Mouse (Mus musculus): ENCODE results near the gene Olfr872. TPM values are rescaled to one million over a fixed set of nuclear protein-coding genes. Genes with fewer than 3 reads are reported as not detected.

The Olfr872 gene
- total and polyA plus RNA-seq, 3 experiments: not detected

DNA sequence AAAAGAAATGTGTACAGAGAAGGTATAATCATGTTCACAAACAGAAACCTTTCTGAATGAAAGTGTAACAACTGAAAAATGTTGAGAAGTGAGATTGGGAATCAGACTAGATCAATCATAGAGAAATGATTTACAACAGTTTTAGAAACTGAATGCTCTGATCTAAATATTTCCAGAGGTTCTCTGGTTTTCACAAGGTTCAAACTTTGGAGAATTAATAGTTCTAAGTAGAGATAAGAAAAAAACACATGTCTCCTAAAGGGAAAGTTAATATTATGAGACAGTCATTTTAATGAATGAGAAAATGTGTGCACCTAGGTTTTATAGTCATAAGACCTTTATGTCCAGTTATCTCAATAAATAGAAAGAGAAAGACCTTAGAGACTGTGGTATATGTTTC lies 25.0 kb upstream of the Olfr872 start, which contains the start of gene Olfr871:
Gene Olfr871 (plus strand): TSS at position 301 of the 400 bp plus-strand sequence.
- Histone ChIP-seq H3K36me3 (ENCODE audit: control insufficient read depth in 1 of 2, insufficient read depth in 2 of 2, low read length in 2 of 2) (peaks cover 0 to 4% of the 10 kb centered on the region in 2 experiments; a peak in 2 of 4 replicates), H3K9ac (ENCODE audit: control insufficient read depth, low read depth, low read length, poor library complexity, severe bottlenecking) (no peak within 1 kb of the TSS), H3K4me3 (ENCODE audit: control insufficient read depth in 1 of 2, insufficient read depth in 1 of 2, low read depth in 2 of 2, low read length in 2 of 2) (no peak within 1 kb of the TSS)

DNA sequence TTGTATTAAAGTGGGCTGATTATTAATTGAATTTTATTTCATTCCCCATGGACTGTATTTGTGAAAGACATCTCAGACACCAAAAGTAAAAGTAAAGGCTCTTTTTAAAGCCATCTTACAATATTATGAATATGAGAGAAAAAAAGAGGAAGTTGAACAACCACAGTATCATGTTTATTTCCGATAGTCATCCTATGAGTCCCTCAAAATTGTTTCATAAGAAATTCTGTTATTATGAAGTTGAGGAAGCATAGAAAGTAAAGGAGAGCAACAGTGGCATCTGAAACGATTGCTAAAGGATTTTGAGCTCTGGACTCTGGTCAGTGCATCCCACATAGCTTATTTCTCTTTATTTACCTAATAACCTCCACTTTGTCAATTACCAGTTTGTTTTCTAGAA lies 459 bp downstream of the Olfr872 start:
- peaks cover 3 to 20% of the 10 kb centered on the region in 2 experiments for H3K4me1 ChIP-seq (ENCODE audit: control insufficient read depth in 1 of 2, insufficient read depth in 2 of 2, low read length in 2 of 2)
- DNase-seq (ENCODE audit: low read depth, low spot score): peak; percentile 90
- no peaks in the 10 kb centered on the region for H3K79me2 ChIP-seq (ENCODE audit: control insufficient read depth, insufficient read depth, low read length, poor library complexity)
- peak overlapping the region; percentile 93 for H3K27ac ChIP-seq (ENCODE audit: control insufficient read depth, low read depth, low read length)
- peaks cover 0 to 11% of the 10 kb centered on the region in 2 experiments; a peak in 2 of 4 replicates for H3K36me3 ChIP-seq (ENCODE audit: control insufficient read depth in 1 of 2, insufficient read depth in 2 of 2, low read length in 2 of 2)
- H3K4me3 ChIP-seq (ENCODE audit: control insufficient read depth in 1 of 2, insufficient read depth in 1 of 2, low read depth in 2 of 2, low read length in 2 of 2): peak overlapping the region; percentile 35 to 55; a peak in 3 of 4 replicates
- peak overlapping the region; percentile 71 for H3K9ac ChIP-seq (ENCODE audit: control insufficient read depth, low read depth, low read length, poor library complexity, severe bottlenecking)
- no peaks in the 10 kb centered on the region for H3K27me3 ChIP-seq (ENCODE audit: control insufficient read depth in 1 of 2, insufficient read depth in 2 of 2, low read length in 2 of 2)
- no peaks in the 10 kb centered on the region for H3K9me3 ChIP-seq (replicated peaks; ENCODE audit: insufficient read depth, low read length)
- TF ChIP-seq ZMIZ1 (IDR thresholded peaks at IDR 0.05; ENCODE audit: low read depth, low read length) (no peak), GABPA (IDR thresholded peaks at IDR 0.05; ENCODE audit: low read depth, low read length) (no peak), BHLHE40 (IDR thresholded peaks at IDR 0.05; ENCODE audit: borderline replicate concordance, low read depth, low read length) (peak; percentile 9; the same call in 1 of the 2 replicates), USF1 (IDR thresholded peaks at IDR 0.05; ENCODE audit: low read depth, low read length) (peak; percentile 23; the same call in 1 of the 2 replicates), MEF2A (IDR thresholded peaks at IDR 0.05; ENCODE audit: extremely low read depth, insufficient replicate concordance, low read depth, low read length, poor library complexity, severe bottlenecking) (no peak), SMC3 (IDR thresholded peaks at IDR 0.05; ENCODE audit: low read depth, low read length) (no peak; the same call in 1 of the 2 replicates), GATA1 (IDR thresholded peaks at IDR 0.05; ENCODE audit: low read depth, low read length) (no peak; the same call in 1 of the 2 replicates), CTCF (IDR thresholded peaks at IDR 0.05 in 2 of 3, conservative IDR thresholded peaks at IDR 0.05 in 1 of 3; ENCODE audit: control insufficient read depth in 1 of 3, insufficient read depth in 1 of 3, low read depth in 2 of 3, low read length in 3 of 3, poor library complexity in 1 of 3, severe bottlenecking in 1 of 3) (no peak), MXI1 (IDR thresholded peaks at IDR 0.05; ENCODE audit: low read depth, low read length) (peak; percentile 48; the same call in 1 of the 2 replicates), MAZ (IDR thresholded peaks at IDR 0.05; ENCODE audit: low read depth, low read length) (0 out of 2 replicates have a peak, but pooled peaks have one; percentile 23), POLR2A (IDR thresholded peaks at IDR 0.05; ENCODE audit: control insufficient read depth in 1 of 2, insufficient read depth in 1 of 2, low read depth in 1 of 2, low read length in 2 of 2, poor library complexity in 1 of 2) (no peak), ETS1 (IDR thresholded peaks at IDR 0.05; ENCODE audit: low read depth, low read length) (peak; percentile 77), USF2 (IDR thresholded peaks at IDR 0.05; ENCODE audit: borderline replicate concordance in 1 of 2, insufficient read depth in 1 of 2, low read depth in 1 of 2, low read length in 2 of 2) (no peak), NELFE (IDR thresholded peaks at IDR 0.05; ENCODE audit: low read depth, low read length) (no peak), HCFC1 (IDR thresholded peaks at IDR 0.05; ENCODE audit: low read depth, low read length) (peak; percentile 44; the same call in 1 of the 2 replicates), RCOR1 (IDR thresholded peaks at IDR 0.05; ENCODE audit: low read depth, low read length) (peak; percentile 65), MYC (IDR thresholded peaks at IDR 0.05; ENCODE audit: low read depth, low read length) (peak; percentile 68; the same call in 1 of the 2 replicates), EP300 (IDR thresholded peaks at IDR 0.05; ENCODE audit: low read depth in 1 of 2, low read length in 2 of 2) (peak; percentile 82 to 92), POLR2AphosphoS5 (IDR thresholded peaks at IDR 0.05; ENCODE audit: borderline replicate concordance, low read depth, low read length) (no peak), ZC3H11A (IDR thresholded peaks at IDR 0.05; ENCODE audit: low read depth, low read length) (0 out of 2 replicates have a peak, but pooled peaks have one; percentile 27), SIN3A (IDR thresholded peaks at IDR 0.05; ENCODE audit: low read length) (peak; percentile 70), TCF12 (IDR thresholded peaks at IDR 0.05; ENCODE audit: low read depth, low read length) (peak; percentile 69), KAT2A (conservative IDR thresholded peaks at IDR 0.05; ENCODE audit: low read depth, low read length) (peak; percentile 52; the same call in 1 of the 2 replicates), E2F4 (IDR thresholded peaks at IDR 0.05; ENCODE audit: borderline replicate concordance, low read depth, low read length) (peak; percentile 51; the same call in 1 of the 2 replicates), MAX (IDR thresholded peaks at IDR 0.05; ENCODE audit: low read length) (peak; percentile 58; the same call in 1 of the 2 replicates)

More for the DNA sequence above, 25.0 kb upstream of the Olfr872 start, which contains the start of gene Olfr871:
- Histone ChIP-seq H3K27me3 (ENCODE audit: control insufficient read depth in 1 of 2, insufficient read depth in 2 of 2, low read length in 2 of 2) (no peaks in the 10 kb centered on the region), H3K27ac (ENCODE audit: control insufficient read depth, low read depth, low read length) (no peak within 1 kb of the TSS), H3K9me3 (replicated peaks; ENCODE audit: insufficient read depth, low read length) (no peaks in the 10 kb centered on the region), H3K79me2 (ENCODE audit: control insufficient read depth, insufficient read depth, low read length, poor library complexity) (no peaks in the 10 kb centered on the region), H3K4me1 (ENCODE audit: control insufficient read depth in 1 of 2, insufficient read depth in 2 of 2, low read length in 2 of 2) (0 out of 4 replicates have a peak, but pooled peaks cover 0 to 2% of the 10 kb centered on the region in 2 experiments)
- TF ChIP-seq MAZ (IDR thresholded peaks at IDR 0.05; ENCODE audit: low read depth, low read length) (no peak), ZMIZ1 (IDR thresholded peaks at IDR 0.05; ENCODE audit: low read depth, low read length) (no peak), E2F4 (IDR thresholded peaks at IDR 0.05; ENCODE audit: borderline replicate concordance, low read depth, low read length) (no peak), USF2 (IDR thresholded peaks at IDR 0.05; ENCODE audit: borderline replicate concordance in 1 of 2, insufficient read depth in 1 of 2, low read depth in 1 of 2, low read length in 2 of 2) (no peak), EP300 (IDR thresholded peaks at IDR 0.05; ENCODE audit: low read depth in 1 of 2, low read length in 2 of 2) (no peak), SMC3 (IDR thresholded peaks at IDR 0.05; ENCODE audit: low read depth, low read length) (no peak), KAT2A (conservative IDR thresholded peaks at IDR 0.05; ENCODE audit: low read depth, low read length) (no peak), TAL1 (IDR thresholded peaks at IDR 0.05; ENCODE audit: low read length) (no peak), ELF1 (IDR thresholded peaks at IDR 0.05; ENCODE audit: low read depth, low read length) (no peak), POLR2A (IDR thresholded peaks at IDR 0.05; ENCODE audit: control insufficient read depth in 1 of 2, insufficient read depth in 1 of 2, low read depth in 1 of 2, low read length in 2 of 2, poor library complexity in 1 of 2) (no peak), CTCF (IDR thresholded peaks at IDR 0.05 in 2 of 3, conservative IDR thresholded peaks at IDR 0.05 in 1 of 3; ENCODE audit: control insufficient read depth in 1 of 3, insufficient read depth in 1 of 3, low read depth in 2 of 3, low read length in 3 of 3, poor library complexity in 1 of 3, severe bottlenecking in 1 of 3) (no peak), UBTF (IDR thresholded peaks at IDR 0.05; ENCODE audit: borderline replicate concordance, insufficient read depth, low read depth, low read length) (no peak), MYC (IDR thresholded peaks at IDR 0.05; ENCODE audit: low read depth, low read length) (no peak)
- no peak for DNase-seq (ENCODE audit: low read depth, low spot score)
